Mouse (Mus musculus) adrenal gland (tissue): ENCODE results near the gene Dnah2.

Source experiments
- intact Hi-C: fragments of 180-260 bp; cut with DNase I; formaldehyde crosslinking; loops from one replicate; pipeline ENCODE4 v1.15.1; 2025

The Dnah2 gene

DNA sequence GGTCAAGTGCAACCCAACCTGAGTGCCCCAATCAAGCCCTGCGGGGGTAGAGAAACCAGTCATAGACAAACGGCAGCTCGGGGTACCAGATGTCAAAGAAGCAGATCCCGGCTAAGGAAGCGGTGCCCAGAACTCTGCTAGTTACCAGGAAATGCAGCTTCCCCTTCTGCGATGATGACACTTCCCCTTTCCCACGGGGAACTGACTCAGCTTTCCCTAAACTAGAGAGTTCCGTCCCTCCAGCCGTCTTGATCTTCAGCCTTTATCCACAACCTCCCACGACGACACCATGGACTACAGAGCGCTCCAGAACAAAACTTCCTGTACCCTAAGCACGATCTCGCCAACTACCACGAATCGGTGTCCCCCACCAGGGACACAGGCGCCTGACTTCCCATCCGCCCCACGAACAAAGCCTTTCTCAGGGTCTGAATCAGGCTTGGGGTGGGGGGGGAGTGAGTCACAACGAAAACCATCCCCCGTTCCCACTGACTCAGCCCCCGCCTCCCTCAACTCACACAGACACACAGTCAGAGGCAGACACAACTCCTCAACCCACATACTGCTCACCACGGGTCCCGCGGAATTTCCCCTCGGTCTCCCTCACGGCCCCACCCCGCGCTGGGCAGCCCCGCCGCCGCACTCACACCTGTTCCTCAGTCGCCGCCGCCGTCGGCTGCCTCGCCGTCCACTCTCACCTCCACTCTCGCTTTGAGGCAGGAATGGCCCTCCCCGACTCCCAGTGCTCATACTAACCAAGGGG is 138.4 kb downstream of the Dnah2 start:
- intact Hi-C loops: loop anchor here (10.0 kb wide), 1 partner anchor 316 kb away; the partner anchor contains the start of gene Per1

GRCm38 (mm10) chr11:69410045-69410309 is 138.9 kb downstream of the Dnah2 start:
- intact Hi-C loops: loop anchor here (10.0 kb wide), 1 partner anchor 315 kb away; the partner anchor contains the start of gene Per1

DNA sequence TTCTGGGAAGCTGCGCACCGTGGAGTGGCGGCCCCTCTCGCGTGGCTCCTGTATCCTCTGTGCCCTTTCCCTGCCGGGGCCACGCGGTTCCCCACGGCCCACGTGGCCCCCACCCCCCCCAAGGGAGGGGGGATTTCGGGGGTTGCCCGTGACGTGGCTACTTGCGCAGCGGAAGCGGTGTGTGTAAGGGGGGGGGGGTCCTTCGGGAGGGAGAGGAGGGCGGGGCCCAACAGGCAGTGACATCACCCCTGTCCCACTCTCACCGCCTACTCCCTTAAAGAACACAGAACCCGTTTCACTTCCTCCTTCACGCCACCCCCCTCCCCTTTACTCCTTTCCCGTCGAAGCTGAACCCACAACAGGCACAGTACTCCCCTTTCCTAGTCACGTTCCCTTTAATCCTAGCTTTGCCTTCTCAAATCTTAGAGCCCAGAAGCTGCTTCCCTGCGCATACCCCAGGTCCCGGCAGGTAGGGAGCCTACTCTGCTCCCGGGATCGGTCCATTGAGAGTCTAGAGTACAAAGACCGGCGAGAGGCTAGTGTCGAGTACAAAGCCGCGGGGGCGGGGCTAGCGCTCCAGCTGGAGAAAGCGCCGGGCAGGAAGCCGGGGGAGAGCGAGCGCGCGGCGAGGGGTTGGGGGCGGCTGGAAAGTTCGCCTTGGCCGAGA is 139.4 kb downstream of the Dnah2 start:
- intact Hi-C loops: loop anchor here (10.0 kb wide), 1 partner anchor 315 kb away; the partner anchor contains the start of gene Per1

DNA sequence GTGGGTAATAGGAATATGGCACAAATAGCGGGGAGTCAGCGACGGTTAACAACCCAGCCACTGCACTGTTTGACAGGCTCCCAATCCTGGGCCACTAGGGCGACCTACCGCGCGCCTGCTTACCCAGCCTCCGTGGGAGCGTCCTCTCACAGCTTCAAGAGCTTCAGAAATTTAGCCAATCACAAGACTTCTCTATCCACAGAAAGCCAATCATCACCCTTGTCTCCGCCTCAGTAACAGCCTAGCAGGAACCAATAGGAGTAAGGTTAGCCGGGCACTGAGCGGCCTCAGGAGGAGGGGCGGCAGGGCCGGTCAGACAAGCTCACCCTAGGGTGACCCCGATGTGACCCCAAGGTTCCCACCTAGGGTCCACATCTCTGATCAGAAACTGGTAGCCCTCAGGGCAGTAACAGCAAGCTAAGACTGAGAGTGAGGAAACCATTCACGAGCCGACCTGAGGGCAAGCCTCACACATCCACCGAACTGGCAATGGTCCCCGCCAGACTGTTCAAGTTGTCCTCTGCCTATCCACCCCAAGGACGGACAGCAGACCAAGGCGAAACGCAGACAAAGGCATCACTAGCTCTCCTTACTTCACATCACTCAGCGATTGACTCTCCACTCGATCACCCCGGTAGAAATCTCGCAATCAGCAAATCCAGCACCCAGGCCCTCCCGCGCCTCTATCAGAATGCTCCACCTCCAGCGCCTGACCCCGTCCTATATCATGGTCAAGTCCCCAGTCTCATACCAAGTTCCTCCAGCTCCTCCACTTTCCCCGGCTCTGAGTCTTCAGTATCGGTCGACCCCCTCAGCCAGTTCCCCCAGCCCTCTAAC is 140.2 kb downstream of the Dnah2 start:
- intact Hi-C loops: no loop called here

- intact Hi-C loops: no loop called here
Measured at GRCm38 (mm10) chr11:69407724-69408004, 141.2 kb downstream of the Dnah2 start.

DNA sequence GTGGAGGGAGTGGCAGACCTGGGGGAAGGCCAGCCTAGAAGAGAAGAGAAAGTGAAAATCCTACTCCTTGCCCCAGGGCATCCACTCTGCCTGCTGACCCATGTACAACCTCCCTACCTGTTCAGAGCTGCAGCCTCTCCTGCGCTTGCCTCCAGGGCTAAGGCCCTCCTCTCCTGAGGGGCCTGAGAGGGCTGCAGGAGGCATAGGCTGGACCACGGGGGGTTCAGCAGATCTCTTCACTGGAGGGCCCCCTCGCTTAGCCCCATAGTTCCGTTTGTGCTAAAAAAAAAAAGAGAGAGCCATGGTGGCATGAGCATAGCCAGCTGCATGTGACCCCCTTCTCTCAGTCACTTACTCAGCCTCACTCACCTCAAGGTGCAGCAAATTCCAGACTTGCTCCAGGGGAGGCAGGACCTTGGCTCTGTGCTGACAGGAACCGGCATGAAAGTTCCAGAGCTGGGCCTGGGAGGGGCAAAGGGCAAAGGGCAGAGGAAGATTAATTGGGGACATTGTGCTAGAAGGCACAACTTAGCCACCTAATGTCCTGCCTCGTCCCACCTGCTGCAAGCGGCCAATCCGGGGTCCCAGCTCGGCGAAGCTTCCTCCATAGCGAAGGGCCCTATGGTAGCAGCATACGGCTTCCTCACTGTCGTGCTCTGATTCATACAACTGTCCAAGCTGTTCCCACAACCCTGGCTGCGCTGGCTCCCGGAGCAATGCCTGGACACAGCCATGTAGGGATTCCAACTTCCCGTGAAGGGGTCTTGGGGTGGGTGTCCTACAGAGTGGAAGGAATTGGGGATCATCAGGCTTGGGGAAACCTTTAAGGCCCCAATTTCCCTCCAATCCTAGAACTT is 141.8 kb downstream of the Dnah2 start:
- intact Hi-C loops: no loop called here

- intact Hi-C loops: no loop called here
Measured at GRCm38 (mm10) chr11:69406282-69406681, 142.6 kb downstream of the Dnah2 start.

DNA sequence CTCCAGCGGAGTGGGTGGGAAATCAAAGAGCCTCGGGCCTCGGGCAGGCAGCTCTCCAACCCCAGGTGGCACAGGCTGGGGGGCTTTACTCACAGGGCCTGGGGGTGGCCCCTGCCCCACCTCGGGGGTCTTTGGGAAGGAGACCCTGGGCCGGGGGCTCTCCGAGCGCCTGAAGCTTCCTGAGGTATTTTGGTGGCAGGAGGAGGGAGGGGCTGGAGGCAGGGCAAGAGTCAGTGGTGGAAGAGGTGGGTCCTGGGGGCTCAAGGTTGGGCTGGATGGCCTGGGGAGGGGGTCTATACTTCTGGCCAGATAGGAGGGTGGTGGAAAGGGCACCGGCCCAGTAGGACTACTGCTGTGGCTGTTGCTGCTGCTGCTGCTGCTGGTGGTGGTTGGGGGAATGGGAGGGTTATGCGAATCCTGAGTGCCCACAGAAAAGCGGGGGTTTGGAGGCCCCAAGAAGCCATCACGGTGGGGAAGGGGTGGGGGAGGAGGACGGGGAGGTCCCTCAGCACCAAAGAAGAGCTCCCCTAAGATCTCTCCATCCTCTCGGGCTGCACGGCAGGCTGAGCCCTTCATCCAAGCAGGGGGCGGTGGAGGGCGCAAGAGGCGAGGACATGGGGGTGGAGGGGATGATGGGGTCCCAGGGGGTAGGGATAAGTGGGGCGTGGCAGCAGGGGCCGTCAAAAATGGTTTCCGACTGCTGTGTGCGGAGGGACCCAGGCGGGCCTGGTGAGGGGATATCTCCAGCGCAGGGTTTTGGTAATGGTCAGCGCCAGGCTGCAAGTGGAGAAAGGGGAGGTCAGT is 143.3 kb downstream of the Dnah2 start:
- intact Hi-C loops: no loop called here

DNA sequence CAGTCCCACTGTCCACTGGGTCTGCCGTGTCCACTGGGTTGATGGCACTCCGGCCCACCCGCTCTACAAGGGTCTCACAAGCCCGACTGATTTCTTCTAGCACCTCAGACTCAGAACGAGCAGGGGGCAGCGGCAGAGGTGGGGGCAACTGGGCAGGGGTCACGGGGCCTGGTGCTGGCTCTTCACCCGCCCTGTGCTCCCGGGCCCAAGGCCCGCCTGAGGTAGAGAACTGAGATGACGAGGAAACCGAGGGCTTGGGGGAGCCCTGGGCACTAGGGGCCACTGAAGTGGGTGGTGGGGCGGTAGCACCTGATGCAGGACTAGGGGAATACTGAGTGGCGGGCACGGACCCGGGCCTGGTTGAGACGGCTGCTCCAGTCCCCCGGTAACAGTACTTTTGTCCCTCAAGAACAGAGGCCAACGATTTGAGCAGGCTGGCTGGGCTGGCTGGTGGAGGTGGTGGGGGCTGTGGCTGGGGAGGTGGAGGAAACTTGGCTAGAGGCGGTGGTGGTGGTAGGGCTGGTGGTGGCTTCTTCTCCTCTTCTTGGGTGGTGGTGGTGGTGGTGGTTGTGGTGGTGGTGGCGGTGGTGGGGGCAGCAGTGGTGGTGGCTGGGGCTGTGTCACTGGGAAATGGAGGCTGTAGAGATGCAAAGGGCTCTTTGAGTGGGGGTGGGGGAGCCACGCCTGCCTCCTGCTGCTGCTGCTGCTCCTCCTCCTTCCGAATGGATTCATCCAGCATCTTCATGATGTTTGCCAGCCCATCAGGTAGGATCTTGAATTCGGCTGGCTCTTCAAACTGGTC is 144.1 kb downstream of the Dnah2 start:
- intact Hi-C loops: loop anchor here (5.0 kb wide), 1 partner anchor 108 kb away; no protein-coding TSS in a partner anchor

DNA sequence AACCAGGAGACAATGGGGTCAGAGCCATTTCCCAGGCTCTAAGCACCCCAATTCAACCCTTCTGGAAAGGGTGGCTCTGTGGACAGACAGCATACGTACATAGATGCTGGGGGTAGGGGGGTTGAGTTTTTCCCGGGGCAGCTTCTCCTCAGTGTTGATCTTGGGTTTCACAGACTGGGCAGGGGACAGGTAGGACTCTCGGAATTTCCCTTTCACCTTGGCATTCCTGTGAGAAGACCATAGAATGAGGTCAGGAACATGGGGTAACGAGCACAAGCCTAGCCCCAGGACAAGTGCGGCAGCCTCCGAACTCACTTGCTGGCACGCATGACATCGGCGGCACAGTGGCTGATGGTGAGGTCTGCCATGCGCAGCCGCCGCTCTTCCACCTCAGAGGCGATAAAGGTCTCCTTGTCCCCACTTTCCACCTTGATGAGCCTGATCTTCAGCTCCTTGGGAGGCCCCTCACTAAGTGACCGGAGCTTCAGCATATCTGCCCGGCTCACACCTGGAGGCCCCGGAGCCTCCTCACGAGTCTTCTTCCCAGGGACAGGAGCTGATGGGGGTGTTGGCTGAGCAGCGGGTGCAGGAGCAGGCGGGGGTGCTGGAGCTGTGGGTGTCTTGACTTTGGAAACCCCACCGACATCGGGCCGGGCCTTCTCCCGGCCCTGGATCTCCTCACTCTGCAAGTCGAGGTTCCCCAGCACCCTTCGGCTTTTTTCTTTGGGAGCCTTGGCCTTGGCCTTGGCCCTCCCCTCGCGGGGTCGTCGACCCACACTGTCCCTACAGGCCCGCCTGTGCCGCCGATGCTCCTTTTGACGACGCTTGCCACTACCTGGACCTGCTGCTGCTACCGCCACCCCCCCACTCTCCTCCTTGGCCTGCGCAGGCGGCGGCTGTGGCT is 145.0 kb downstream of the Dnah2 start:
- intact Hi-C loops: loop anchor here (5.0 kb wide), 1 partner anchor 108 kb away; no protein-coding TSS in a partner anchor

- intact Hi-C loops: loop anchor here (2.0 to 5.0 kb wide), 2 partner anchors 31 to 110 kb away; no protein-coding TSS in a partner anchor
Measured at GRCm38 (mm10) chr11:69401987-69402386, 146.9 kb downstream of the Dnah2 start.

DNA sequence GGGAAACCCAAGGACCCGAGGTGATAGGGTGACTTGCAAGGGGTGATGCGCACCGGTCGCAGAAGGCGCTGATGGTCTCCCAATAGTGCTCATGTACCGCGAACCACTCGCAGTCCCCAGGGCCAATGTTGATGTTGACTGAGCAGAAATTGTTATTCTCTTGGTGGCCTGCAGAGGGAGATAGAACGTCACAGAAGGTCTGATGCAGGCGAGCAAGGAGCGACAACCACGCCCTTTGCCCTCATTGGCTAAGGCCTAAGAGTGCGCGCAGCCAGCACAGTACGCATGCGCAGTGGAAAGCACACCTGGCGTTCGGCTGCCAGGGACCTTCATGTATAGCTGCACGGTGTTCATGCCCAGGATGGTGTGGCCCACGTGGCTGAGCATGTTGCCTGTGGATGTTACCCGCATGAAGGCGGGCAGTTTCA is 147.7 kb downstream of the Dnah2 start:
- intact Hi-C loops: loop anchor here (2.0 to 5.0 kb wide), 2 partner anchors 32 to 111 kb away; no protein-coding TSS in a partner anchor

GRCm38 (mm10) chr11:69400083-69400850 is 148.6 kb downstream of the Dnah2 start:
- intact Hi-C loops: loop anchor here (2.0 to 5.0 kb wide), 2 partner anchors 33 to 112 kb away; no protein-coding TSS in a partner anchor

GRCm38 (mm10) chr11:69399201-69400082 is 149.5 kb downstream of the Dnah2 start:
- intact Hi-C loops: loop anchor here (2.0 to 5.0 kb wide), 2 partner anchors 33 to 113 kb away; no protein-coding TSS in a partner anchor

GRCm38 (mm10) chr11:69398486-69399200 is 150.3 kb downstream of the Dnah2 start:
- intact Hi-C loops: no loop called here
